Mouse (Mus musculus): ENCODE results near the gene Arhgap31.

Gene Arhgap31

DNA sequence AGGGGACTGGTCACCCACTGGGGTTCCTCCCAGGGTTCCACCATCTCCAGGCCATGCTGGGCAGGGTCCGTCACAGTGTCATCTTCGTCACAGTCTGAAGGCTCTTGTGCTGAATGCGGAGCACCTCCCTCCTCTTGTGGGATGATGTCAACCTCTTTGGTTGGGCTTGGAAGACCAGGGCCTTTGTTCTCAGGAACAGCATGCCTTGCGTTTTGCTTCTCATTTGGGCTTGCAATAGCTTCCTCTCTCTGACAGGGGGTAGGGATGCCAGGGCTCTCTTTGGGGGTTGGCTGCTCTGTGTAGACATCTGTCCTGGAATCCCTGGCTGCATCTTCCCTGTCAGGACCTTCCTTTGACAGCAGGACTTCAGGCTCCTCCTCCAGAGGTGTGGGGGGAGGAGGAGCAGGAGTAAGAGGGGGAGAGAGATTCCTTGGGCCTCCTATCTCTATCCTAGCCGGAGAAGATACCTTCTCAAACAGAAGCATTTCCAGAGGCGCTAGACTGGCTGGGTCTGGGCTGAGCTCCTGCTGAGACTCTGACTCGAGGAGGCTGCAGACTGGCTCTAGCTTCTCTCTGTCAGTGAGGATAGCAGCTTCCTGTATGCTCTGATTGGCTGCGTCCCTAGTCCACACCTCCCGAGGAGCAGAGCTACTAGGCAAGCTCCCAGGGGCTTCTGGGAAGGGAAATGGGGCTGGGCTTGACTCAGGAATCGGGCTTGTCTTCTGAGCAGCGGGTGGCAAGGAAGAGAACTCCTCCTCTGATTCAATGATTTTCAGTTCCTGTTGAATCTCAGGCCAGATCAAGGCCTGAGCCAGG lies 109.9 kb downstream of the Arhgap31 start:
- DNase-seq (ENCODE audit: low spot score in 2 of 2) = peak in 1 of 2 experiments; percentile 20

DNA sequence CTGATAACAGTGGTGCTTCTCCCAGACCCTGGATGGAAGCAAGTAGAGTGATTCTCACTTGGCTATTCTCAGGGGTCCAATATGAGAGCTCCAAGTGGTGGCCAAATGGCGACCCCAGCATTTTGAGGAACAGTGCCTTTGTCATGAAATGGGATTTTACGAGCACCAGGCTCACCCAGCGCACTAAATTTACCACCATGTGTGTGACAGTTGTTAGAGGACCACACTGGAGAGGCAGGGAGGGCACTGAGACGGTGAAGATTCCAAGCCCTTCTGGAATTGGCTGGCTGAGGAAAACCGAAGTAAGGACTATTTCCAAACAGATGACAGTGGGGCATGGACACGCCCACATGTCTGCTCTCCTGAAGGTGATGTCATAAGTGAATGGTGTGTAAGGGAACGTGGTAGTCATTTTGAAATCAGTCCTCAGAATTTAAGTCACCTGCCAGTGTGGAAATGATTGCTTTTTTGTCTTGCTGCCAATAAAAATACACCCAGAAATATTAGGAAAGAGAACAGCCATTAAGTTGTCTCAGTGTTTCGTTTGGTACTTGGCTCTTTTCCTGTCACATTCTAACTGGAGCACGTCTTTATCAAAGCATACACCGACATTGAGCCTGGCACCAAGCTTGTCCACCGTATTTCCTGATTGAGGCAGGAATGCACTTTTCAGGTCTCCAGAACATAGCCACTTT lies 113.9 kb downstream of the Arhgap31 start:
- no peak for DNase-seq (ENCODE audit: low spot score in 2 of 2)

DNA sequence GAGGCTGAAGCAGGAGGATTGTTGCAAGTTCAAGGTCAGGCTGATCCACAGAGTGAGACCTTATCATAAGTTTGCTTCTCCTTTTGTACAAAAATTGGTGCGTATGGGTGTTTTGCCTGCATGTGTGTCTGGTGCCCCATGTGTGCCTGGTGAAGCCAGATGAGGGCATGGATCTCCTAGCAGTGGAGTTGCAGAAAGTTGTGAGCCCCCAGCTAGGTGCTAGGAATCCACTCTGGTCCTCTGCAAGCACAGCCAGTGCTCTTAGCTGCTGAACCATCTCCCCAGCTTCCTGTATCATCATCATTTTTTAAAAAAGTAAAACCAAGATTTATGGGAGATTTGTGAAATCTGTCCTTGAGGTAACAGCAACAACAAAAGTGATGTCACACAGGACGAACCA lies 116.4 kb downstream of the Arhgap31 start:
- no peak for DNase-seq (ENCODE audit: low spot score in 2 of 2)

DNA sequence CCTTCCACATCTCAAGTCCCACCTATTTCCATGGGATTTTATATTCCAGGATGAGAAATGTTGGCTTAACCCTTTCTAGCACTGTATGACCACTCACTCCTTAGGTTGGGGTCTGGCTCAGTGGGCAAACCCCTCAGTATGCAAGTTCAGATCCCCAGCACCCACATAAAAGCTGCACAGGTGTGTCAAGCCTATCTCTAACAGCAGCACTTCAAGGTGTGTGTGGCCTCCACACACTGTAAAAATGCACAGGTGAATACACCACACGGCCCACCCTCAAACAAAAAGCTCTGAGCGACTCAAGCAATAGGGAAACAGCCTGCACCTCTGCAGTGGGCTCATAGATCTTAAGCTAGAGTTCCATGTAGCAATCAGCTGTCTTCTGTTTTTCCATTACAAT lies 117.0 kb downstream of the Arhgap31 start:
- no peak for DNase-seq (ENCODE audit: low spot score in 2 of 2)

DNA sequence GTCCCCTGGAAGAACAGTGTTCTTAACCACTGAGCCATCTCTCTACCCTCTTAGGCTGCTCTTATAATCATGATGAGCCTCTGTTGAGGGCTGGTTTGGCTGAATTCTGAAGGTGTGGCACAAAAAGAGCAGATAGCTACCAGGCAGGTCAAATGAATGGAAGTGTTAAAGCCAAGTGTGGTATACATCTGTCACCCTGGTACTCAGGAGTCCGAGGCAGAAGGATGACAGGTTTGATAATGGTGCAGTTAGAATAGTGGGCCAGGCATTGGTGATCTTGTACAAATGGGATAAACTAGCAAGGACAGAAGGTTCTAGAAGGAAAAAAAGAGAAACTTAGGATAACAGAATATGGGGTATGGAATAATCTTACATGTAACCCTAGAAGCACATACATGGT lies 118.6 kb downstream of the Arhgap31 start:
- DNase-seq (ENCODE audit: low spot score in 2 of 2) = no peak

DNA sequence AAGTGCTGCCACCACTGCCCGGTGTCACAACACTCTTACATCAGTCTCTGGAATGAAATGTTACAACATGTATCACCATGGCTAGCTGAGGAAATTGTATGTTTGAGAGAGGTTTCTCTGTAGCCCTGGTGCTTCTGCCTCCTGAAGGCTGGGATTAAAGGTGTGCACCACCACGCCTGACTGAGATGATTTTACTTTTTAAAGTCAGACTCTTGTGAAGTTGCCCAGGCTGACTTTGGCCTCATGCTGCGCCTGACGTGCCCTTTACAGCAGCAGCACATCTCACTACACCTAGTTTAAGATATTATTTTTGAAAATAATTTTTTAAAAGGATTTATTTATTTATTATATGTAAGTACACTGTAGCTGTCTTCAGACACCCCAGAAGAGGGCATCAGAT lies 120.1 kb downstream of the Arhgap31 start:
- DNase-seq (ENCODE audit: low spot score in 2 of 2) = no peak

DNA sequence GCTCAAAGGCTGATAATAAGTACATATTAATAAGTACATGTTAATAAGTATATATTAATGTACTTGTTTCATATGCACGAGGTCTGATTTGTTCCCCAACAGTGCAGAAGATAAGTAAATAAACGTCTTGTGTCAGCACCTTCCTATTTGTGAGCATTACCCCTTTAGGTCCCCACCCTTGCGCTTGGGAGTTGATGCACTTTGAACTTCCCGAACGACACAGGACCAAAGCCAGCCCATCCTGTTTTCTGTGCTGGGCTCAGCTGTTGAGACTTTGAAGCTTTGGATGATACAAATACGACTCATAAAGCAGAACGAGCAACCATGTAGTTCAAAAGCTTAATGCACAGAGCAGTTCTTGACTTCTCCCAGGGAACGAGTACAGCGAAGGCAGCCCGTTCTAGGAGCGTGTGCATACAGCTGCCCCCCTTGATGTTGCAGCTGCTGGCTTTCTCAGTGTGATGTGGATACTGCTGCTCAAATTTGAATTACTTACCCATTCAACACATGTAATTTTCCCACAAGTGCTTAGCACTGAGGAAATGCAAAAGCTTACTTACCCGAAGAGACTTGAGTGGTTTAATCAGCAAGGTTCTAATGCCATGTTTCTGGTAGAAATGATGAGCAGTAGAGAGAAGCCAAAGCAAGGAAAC lies 120.9 kb downstream of the Arhgap31 start:
- DNase-seq (ENCODE audit: low spot score in 2 of 2) = no peak

DNA sequence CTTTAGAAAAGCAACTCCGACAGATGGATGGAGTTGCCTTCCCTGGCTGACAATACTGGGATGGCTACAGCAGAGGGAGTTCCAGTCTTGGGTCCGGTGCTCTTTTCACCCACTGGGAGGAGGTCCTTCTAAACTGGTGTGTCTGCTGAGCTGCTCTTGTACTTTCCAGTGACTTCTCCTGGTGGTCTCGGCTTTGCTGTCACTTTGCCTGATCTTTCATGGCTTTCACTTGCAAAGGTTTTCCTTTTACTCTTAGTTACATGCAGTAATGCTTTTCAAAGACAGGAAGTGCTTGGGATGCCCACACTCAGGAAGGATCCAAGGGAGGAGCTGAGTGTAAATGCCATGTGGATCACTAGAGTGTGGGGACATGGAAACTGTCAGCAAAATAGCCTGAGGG lies 121.6 kb downstream of the Arhgap31 start:
- DNase-seq (ENCODE audit: low spot score in 2 of 2) = no peak

DNA sequence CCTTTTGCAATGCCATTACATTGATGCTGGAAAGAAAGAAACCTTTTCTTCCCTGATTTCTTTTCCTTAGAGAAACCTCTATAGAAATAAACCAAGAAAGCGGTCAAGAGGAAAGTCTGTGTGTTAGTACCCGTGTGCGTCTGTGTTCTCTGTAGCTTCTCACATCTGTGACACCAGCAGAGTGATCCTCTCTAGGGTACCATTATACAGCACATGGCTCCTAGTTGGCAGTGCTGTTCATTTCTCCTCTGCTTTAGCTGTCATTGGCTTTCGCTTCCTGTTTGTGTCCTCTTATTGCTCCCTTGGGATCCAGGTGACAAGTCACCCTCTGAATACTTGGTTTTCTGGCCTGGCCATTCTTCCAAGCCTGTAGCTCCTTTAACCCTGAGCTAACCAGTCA lies 125.5 kb downstream of the Arhgap31 start:
- no peak for DNase-seq (ENCODE audit: low spot score in 2 of 2)

DNA sequence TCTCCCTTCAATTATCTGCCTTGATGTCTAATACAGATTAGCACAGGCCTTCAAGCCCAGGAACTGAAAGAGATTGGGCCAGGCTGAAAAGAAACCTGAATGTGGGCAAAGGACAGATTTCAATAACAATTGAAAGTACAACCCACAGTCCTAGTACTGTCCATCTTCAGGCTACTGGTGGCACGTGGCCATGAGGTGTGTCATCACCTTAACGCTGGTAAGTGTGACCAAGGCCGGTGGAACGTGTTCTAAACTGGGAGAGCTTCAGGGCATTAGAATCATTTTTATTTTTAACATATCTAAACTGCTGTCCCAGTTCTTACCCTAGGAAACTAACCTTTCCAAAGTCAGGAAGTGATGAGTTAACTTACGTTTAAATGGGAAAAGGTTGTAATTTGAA lies 125.9 kb downstream of the Arhgap31 start:
- no peak for DNase-seq (ENCODE audit: low spot score in 2 of 2)

DNA sequence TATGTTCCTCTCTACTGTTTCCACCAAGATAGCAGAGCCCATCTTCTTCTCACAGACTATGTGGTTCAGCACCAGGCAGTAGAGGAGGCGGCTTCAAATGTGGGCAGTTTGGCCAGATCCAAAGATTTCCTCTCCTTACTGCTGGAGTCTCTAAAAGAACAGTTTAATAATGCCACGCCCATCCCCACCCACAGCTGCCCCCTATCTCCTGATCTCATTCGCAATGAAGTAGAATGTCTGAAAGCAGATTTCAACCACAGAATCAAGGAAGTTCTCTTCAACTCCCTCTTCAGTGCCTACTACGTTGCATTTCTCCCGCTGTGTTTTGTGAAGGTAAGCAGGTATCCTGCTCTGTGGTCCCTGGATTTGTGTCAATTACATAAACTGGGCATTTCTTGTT lies 127.9 kb downstream of the Arhgap31 start:
- no peak for DNase-seq (ENCODE audit: low spot score in 2 of 2)

DNA sequence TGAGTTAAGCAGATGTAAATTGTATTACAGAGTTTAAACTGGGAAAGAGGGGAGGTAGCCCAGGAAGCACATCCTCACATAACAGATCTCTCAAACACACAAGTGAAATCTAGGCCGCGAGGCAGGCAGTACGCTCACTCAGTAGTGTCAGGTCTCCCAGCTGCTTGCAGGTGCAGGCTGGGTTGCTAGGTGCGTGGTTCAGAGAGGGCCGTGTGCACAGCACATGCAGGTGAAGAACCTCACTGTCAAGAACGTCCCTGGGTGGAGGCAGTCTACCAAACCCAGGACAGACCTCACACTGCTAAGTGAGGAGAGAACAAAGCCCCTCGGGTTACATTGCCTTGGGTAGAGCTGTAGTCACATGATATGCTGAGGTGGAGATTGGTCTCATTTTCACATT lies 128.3 kb downstream of the Arhgap31 start:
- no peak for DNase-seq (ENCODE audit: low spot score in 2 of 2)

DNA sequence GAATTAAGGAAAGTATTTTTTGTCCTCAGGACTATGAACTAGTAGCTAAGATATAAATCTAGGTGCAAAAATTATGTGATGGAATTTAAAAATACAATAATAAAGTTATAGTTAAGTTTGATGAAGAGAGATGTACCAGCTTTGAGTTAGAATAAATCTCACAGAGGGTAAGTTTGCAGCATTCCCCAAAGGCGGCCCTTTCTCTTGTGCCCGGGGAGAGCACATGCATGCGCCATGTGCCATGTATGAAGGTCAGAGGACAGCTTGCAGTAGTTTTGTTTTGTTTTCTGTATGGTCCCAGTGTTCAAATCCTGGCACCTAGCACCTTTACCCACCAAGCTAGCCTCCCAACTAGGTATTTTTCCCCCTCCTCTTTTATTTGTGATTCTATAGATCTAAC lies 141.6 kb downstream of the Arhgap31 start:
- no peak for DNase-seq (ENCODE audit: low spot score in 2 of 2)

DNA sequence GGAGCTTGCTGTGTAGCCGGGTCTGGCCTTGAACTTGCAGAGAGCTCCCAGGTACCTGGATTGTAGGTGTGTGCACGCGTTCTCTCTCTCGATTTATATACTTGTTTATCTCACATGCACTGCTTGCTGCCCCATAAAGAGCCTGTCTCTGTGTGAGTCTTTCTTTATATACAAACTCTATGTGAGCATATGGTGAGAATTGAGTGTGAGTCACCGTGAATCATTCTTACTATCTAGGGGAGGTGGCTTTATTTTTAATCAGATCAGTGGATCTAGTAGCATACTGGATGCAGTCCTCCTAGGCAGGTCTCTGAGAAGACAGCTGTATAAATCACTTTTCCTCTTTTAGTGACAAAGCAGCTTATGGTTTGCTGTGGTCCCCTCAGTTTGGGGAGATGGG lies 144.9 kb downstream of the Arhgap31 start:
- DNase-seq (ENCODE audit: low spot score in 2 of 2) = no peak

DNA sequence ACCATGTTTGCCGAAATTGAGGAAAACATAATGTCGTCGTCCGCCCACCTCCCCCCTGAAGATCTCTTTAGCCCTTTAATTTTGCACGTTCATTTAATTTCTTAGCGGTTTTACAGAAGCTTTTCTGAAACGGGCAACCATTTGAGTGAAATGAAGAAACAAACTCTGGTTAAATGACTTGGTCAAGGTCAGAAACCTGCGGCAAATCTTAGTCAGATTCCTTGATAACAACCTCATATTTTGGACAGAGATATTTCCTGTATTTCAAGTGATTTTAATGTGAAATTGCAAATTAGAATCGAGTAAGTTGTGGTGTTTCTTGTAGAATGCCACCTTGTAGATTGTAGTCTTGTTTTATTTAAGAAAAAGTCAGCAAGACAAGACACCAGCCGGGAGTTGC lies 149.6 kb downstream of the Arhgap31 start:
- no peak for DNase-seq (ENCODE audit: low spot score in 2 of 2)

DNA sequence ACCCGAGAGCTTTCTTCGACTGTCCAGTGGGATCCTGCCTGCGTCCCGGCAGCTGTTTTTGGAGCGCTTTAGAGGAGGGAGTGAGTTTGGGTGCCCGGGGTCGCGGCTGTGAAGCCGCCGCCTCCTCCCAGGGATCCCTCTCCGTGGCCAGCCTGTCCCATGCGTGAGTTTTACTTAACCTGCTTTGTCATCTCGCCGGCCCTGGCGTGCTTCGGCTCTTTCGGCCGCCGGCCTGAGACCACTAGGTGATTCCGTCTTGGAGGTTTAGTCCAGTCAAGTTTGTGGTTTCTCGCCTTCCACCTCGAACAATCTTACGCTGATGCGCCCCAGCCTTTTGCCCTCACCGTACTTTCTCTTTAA lies 150.1 kb downstream of the Arhgap31 start:
- no peak for DNase-seq (ENCODE audit: low spot score in 2 of 2)

DNA sequence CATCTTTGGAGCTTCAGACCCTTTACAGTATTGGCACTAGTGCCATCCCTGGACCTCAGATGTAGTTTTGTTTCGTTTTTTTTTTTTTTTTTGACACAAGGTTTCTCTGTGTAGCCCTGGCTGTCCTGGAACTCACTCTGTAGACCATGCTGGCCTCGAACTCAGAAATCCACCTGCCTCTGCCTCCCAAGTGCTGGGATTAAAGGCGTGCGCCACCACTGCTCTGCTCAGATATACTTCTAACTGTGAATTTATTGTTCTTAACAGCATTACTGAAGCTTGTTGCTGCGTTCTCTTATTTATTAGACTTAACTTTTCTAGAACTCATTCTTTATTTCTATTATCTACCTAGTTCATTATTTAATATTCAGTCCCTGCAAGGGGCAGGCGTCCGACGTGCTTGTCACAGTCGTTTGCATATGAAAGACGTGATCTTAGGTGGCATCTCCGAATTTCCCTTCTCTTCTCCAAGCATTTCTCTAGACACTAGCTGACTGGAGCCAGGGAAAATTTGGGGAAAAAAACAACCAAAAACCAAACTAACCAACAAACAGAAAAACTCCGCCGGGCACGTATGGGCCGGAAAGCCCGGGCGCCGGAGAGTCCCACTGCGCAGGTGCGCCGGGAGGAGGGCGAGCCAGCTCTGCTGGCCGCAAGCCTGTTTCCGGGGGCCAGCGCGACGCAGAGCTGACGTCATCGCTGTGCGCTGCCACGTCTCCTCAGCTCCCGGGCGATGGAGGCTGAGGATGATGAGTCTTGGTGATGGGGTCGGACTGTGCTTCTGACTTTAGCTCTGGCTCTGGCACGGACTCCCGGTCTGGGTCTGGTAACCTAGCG lies 150.7 kb downstream of the Arhgap31 start:
- peak; percentile 90 to 93 for DNase-seq (ENCODE audit: low spot score in 2 of 2)

DNA sequence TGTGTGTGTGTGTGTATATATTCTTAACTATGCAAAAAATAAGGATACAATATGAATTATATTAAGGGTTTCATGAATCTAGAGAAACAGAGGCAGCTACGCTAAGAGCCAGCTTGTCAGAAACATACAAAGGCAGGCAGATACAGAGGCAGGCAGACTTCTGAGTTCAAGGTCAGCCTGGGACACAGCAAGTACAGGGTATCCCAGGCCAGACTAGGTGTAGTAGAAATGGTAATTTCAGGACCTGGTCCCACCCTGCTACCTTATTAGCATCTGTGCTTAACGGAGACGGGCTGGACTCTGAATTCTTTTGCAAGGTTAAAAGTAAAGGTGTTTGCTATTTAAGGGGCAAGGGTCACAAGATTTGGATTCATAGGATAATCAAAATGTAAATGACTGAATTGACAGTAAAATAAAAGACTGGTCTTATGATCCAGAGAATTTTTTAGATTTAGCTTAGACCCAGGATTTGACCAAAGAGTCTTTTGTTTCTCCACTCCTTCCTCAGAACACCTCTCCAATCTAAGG lies 154.8 kb downstream of the Arhgap31 start, which contains the start of gene Tmem39a:
Gene Tmem39a, plus strand, starts transcription at position 478 of the 528 bp plus-strand sequence.
- DNase-seq (ENCODE audit: low spot score in 2 of 2) = no peak

DNA sequence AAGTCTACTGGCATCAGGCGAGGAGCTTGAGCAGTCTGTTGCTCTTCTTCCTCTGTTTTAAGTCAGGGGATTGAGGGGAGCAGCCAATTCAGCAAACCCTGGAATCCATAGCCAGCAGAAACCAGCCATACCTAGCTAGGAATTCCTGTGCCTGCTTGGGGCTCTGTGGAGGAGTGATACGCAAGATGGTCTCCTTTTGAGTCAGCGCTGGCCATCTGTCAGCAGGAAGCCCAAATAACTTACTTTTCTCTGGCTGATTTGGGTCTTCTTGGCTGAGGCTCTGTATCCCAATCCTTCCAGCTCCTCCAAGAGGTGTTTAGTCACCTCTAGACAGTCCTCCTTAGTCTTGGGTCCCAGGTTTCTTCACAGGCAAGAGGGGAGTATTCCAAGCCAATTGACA lies 157.1 kb downstream of the Arhgap31 start:
- no peak for DNase-seq (ENCODE audit: low spot score in 2 of 2)

DNA sequence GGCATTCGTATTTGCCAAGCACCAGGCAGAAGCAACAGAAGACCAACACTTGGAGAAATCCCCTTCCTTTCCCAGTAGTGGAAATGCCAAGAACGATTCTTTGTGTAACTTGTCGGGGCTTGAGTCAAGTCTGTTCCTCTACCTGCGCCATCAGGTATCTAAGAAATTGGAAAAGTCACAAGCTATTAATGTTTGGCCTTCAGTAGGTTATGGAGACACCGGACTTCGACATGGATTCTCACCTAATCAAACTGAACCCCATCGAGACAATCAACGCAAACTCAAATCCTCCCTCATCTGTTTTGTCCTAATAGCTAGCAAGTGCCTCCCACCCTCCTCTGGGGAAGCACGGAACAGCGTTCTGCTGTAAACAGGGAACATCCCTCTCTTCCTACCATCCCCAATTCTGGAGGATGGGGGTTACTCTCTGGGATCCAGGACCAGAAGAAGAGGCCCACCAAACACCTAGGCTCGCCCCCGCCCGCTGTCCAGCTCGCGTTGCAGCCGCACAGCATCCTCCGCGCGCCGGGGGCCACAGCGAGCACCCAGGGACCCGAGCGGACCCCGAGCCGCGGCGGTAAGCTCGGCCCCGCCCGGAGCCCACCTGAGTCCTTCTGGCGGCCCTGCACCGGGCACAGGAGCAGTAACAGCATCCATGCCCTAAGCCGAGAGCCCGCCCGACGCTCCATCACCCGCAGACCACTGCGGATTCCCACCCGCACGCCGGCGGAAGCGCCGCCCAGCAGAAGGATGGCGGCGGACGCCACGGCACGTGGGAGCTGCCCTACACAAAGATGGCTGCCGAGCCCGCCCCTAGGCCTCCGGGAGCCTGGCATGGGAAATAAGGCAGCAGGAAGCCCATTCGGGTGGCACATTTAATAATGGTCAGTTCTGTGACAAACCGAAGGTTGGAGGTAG lies 163.3 kb downstream of the Arhgap31 start, which contains the start of gene Poglut1:
Gene Poglut1, minus strand, starts transcription at position 780 of the 918 bp plus-strand sequence.
- DNase-seq (ENCODE audit: low spot score in 2 of 2) = peak; percentile 64 to 73

All from frontal cortex, postnatal 14 days (tissue).